Mouse (Mus musculus) small intestine, adult 2 months (tissue): ENCODE results near the gene Slc35e3.

Experiments
- CTCF ChIP-seq: fragments of 200-500 bp; IDR thresholded peaks from 2 replicates; pipeline ENCODE4 v1.5.1; 2012; ENCODE audit warnings: low read depth, mild to moderate bottlenecking, control low read depth, inconsistent platforms, low read length, moderate library complexity, mixed read lengths; ENCODE audit not compliant: insufficient replicate concordance, insufficient read length; ENCODE audit errors: extremely low read depth
- POLR2A ChIP-seq: fragments of 200-500 bp; IDR thresholded peaks from 2 replicates; pipeline ENCODE4 v1.6.1; 2012; ENCODE audit warnings: low read depth, mild to moderate bottlenecking, control low read depth, inconsistent platforms, low read length, moderate library complexity

DNA sequence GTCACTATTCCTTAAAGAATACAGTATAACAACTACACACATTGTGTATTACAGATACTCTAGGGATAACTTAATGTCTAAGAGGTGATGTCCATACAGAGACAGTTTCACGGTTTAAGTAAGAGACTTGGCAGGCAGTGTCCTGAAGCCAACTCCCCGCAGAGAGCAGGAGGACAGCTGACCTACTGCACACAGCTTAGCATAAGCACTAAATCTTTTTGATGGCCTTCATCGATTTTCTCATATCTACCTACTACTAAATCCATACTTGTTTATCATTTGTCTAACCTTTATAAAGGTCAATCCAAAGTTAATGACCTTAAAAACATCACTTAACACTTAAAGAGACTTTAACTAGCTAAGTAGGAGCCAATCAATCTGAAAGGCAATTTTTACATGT, 42.7 kb downstream of the Slc35e3 start:
- TF ChIP-seq CTCF = no peak
- TF ChIP-seq POLR2A = no peak
